Mouse (Mus musculus): ENCODE measurements around the gene Tsga10ip. TPM values are rescaled to one million over a fixed set of nuclear protein-coding genes. Genes with fewer than 3 reads are reported as not detected.

Gene Tsga10ip
- polyA plus RNA-seq, 1 experiment from 2014 or later = not detected

DNA sequence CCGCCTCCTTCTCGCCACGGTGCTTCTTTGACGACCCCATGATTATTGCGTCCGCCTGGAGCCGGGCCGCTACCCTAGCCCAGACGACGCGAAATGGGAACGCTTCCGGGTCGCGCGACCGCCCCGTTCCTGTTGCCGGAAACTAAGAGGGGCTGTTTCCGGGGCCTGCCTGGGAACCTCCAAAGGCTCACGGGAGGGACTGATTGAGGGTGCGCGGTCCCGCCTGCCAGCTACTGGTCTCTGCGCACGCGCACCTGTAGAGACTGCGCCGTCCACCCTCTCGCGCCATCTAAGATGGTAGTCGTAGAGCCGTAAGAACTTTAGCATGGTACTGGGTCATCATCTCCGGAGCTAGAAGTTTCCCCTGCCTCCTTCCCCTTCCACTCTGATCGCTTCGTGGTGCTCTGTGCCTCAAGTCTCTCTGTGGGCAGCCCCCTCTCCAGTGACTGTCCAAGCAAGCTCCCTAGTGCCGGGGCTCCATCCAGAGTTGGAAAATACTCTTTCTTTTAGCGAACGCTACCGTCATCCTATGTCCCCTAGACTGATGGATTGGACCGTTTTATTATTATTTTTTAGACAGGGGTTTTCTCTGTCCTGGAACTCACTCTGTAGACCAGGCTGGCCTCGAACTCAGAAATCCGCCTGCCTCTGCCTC, 13.6 kb downstream of the Tsga10ip start, which contains the start of gene Sart1:
Gene Sart1 (minus strand): TSS at position 116 of the 655 bp plus-strand sequence.
- Histone ChIP-seq H3K9me3 (ENCODE audit: control insufficient read depth, low read length) (no peaks in the 10 kb centered on the region), H3K27ac (replicated peaks; ENCODE audit: low read depth, low read length) (peak within 1 kb of the TSS; percentile 83), H3K27me3 (ENCODE audit: control insufficient read depth, insufficient read depth, low read length) (no peaks in the 10 kb centered on the region), H3K9ac (replicated peaks; ENCODE audit: low read length) (peak within 1 kb of the TSS; percentile 84), H3K4me1 (ENCODE audit: control insufficient read depth, insufficient read depth, low read length) (peaks cover 28% of the 10 kb centered on the region), H3K4me3 (replicated peaks; ENCODE audit: low read depth, low read length) (peak within 1 kb of the TSS; percentile 98), H3K4me2 (ENCODE audit: low read length) (peak within 1 kb of the TSS; percentile 96), H3K36me3 (ENCODE audit: control insufficient read depth, insufficient read depth, low read length) (peaks cover 21% of the 10 kb centered on the region)
- WGBS = 3% methylated on average over 43 of the region's 43 CpGs
- DNase-seq (peak; percentile 99), ATAC-seq (ENCODE audit: low FRiP score, low TSS enrichment) (peak; percentile 96)

DNA sequence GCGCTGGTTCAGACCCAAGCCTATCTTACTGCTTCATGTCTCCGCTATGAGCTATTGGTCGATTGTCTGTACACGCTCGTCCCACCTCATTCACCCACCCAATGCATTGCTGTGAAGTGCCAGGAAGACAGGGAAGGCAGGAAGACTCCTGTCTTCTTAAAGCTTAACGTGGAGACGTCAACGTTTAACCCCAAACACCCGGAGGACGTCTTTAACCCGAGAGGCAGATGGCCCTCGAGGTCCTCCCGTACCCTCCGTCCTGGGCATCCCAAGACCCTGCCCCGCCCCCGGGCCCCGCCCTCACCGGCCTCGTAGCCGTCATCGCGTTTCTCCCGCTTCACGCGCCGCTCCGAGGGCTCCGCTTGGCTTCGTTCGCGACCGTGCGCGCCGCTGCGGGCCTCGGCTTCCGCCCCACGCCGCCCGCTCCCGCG, 14.3 kb downstream of the Tsga10ip start:
- Histone ChIP-seq H3K4me2 (ENCODE audit: low read length) (peak overlapping the region; percentile 96), H3K27ac (replicated peaks; ENCODE audit: low read depth, low read length) (peak overlapping the region; percentile 83), H3K27me3 (ENCODE audit: control insufficient read depth, insufficient read depth, low read length) (no peaks in the 10 kb centered on the region), H3K4me3 (replicated peaks; ENCODE audit: low read depth, low read length) (peak overlapping the region; percentile 98), H3K36me3 (ENCODE audit: control insufficient read depth, insufficient read depth, low read length) (peaks cover 28% of the 10 kb centered on the region), H3K9me3 (ENCODE audit: control insufficient read depth, low read length) (no peaks in the 10 kb centered on the region), H3K4me1 (ENCODE audit: control insufficient read depth, insufficient read depth, low read length) (peaks cover 28% of the 10 kb centered on the region), H3K9ac (replicated peaks; ENCODE audit: low read length) (peak overlapping the region; percentile 84)
- peak; percentile 28; the same call in 1 of the 2 replicates for ATAC-seq (ENCODE audit: low FRiP score, low TSS enrichment)
- under 1% methylated on average over 43 of the region's 43 CpGs for WGBS
- DNase-seq = no peak

DNA sequence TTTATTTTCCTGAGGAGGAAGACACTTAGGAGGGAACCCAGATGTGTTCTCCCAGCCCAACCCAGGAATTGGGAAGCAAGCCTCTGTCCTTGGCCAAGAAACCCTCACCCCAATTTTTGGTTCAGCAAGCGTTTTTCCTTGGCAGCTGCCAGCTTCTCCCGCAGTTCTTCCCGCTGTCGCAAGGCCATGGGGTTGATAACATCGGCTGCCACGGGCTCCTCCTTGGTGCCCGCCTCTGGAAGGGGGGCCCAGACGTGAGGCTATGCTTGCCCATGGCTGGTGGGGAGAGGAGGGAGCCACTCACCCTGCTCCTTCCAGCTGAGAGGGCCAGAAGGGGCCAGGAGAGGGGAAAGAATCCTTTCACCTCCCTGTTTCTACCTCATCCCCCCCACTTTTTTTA, 17.6 kb downstream of the Tsga10ip start:
- Histone ChIP-seq H3K4me2 (ENCODE audit: low read length) (no peak overlapping the region), H3K4me1 (ENCODE audit: control insufficient read depth, insufficient read depth, low read length) (peaks cover 20% of the 10 kb centered on the region), H3K27me3 (ENCODE audit: control insufficient read depth, insufficient read depth, low read length) (no peaks in the 10 kb centered on the region), H3K4me3 (replicated peaks; ENCODE audit: low read depth, low read length) (no peak overlapping the region), H3K9ac (replicated peaks; ENCODE audit: low read length) (no peak overlapping the region), H3K27ac (replicated peaks; ENCODE audit: low read depth, low read length) (no peak overlapping the region), H3K9me3 (ENCODE audit: control insufficient read depth, low read length) (no peaks in the 10 kb centered on the region), H3K36me3 (ENCODE audit: control insufficient read depth, insufficient read depth, low read length) (peaks cover 61% of the 10 kb centered on the region)
- no peak for DNase-seq
- ATAC-seq (ENCODE audit: low FRiP score, low TSS enrichment) = no peak
- 91% methylated on average over 8 of the region's 8 CpGs for WGBS

DNA sequence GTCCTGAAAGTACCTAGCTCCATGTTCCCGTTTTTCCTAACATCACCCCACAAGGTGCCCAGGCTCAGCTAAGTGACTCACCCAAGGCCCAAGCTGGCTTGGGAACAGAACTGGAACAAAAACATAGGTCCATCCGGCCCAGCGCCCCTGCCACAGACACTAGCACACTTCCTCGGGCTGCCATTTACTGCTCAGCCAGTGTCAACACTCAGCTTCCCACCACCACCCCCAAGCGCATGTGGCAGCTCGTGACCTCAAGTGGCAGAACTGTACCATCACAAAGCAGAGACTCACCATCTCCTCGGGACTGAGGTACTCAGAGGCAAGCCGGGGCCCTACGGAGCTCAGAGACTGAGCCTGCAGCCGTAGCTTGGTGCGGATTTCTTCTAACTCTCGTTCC, 19.0 kb downstream of the Tsga10ip start:
- Histone ChIP-seq H3K9me3 (ENCODE audit: control insufficient read depth, low read length) (no peaks in the 10 kb centered on the region), H3K27me3 (ENCODE audit: control insufficient read depth, insufficient read depth, low read length) (no peaks in the 10 kb centered on the region), H3K4me2 (ENCODE audit: low read length) (no peak overlapping the region), H3K9ac (replicated peaks; ENCODE audit: low read length) (no peak overlapping the region), H3K4me3 (replicated peaks; ENCODE audit: low read depth, low read length) (no peak overlapping the region), H3K4me1 (ENCODE audit: control insufficient read depth, insufficient read depth, low read length) (peaks cover 12% of the 10 kb centered on the region), H3K27ac (replicated peaks; ENCODE audit: low read depth, low read length) (no peak overlapping the region), H3K36me3 (ENCODE audit: control insufficient read depth, insufficient read depth, low read length) (peaks cover 75% of the 10 kb centered on the region)
- ATAC-seq (ENCODE audit: low FRiP score, low TSS enrichment) (no peak), DNase-seq (no peak)
- WGBS = 94% methylated on average over 12 of the region's 12 CpGs

GRCm38 (mm10) chr19:5377446-5377845, 24.9 kb downstream of the Tsga10ip start:
- H3K9ac ChIP-seq (replicated peaks; ENCODE audit: low read length) = no peak overlapping the region
- peaks cover 78% of the 10 kb centered on the region for H3K36me3 ChIP-seq (ENCODE audit: control insufficient read depth, insufficient read depth, low read length)
- 93% methylated on average over 1 of the region's 1 CpGs for WGBS

DNA sequence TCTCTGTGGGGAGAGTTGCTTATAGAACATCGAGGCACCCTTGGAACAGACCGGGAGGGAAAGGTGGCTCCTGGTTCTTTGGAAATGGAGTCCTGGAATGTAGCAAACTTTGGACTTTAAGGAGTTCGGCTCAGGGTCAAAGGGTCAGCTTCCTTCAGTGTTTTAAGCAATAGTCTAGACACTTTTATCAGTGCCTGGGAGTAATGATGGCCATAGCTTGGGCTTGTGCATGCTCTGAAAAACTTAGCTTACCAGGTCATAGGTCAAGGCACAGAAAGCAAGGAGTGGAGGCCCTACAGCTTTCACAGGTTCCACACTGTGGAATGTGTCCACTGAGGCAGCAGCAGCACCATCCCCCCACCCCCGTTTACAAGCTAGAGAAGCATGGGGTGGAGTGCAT, 27.6 kb downstream of the Tsga10ip start:
- no peak for ATAC-seq (ENCODE audit: low FRiP score, low TSS enrichment)
- DNase-seq = no peak
- H3K9me3 ChIP-seq (ENCODE audit: control insufficient read depth, low read length) = no peaks in the 10 kb centered on the region
- H3K4me1 ChIP-seq (ENCODE audit: control insufficient read depth, insufficient read depth, low read length) = no peaks in the 10 kb centered on the region
- no peak overlapping the region for H3K27ac ChIP-seq (replicated peaks; ENCODE audit: low read depth, low read length)
- peaks cover 76% of the 10 kb centered on the region for H3K36me3 ChIP-seq (ENCODE audit: control insufficient read depth, insufficient read depth, low read length)
- H3K4me3 ChIP-seq (replicated peaks; ENCODE audit: low read depth, low read length) = no peak overlapping the region
- H3K4me2 ChIP-seq (ENCODE audit: low read length) = no peak overlapping the region
- no peak overlapping the region for H3K9ac ChIP-seq (replicated peaks; ENCODE audit: low read length)
- 85% methylated on average over 4 of the region's 4 CpGs for WGBS
- H3K27me3 ChIP-seq (ENCODE audit: control insufficient read depth, insufficient read depth, low read length) = no peaks in the 10 kb centered on the region

More at GRCm38 (mm10) chr19:5377446-5377845, 24.9 kb downstream of the Tsga10ip start:
- no peaks in the 10 kb centered on the region for H3K9me3 ChIP-seq (ENCODE audit: control insufficient read depth, low read length)
- no peak for ATAC-seq (ENCODE audit: low FRiP score, low TSS enrichment)
- no peak overlapping the region for H3K4me3 ChIP-seq (replicated peaks; ENCODE audit: low read depth, low read length)
- no peaks in the 10 kb centered on the region for H3K4me1 ChIP-seq (ENCODE audit: control insufficient read depth, insufficient read depth, low read length)
- H3K27me3 ChIP-seq (ENCODE audit: control insufficient read depth, insufficient read depth, low read length) = no peaks in the 10 kb centered on the region
- no peak for DNase-seq
- H3K4me2 ChIP-seq (ENCODE audit: low read length) = no peak overlapping the region
- H3K27ac ChIP-seq (replicated peaks; ENCODE audit: low read depth, low read length) = no peak overlapping the region

GRCm38 (mm10) chr19:5374177-5374576, 28.1 kb downstream of the Tsga10ip start:
- H3K9ac ChIP-seq (replicated peaks; ENCODE audit: low read length) = no peak overlapping the region
- no peaks in the 10 kb centered on the region for H3K4me1 ChIP-seq (ENCODE audit: control insufficient read depth, insufficient read depth, low read length)
- WGBS = 86% methylated on average over 4 of the region's 4 CpGs
- no peaks in the 10 kb centered on the region for H3K27me3 ChIP-seq (ENCODE audit: control insufficient read depth, insufficient read depth, low read length)
- H3K4me2 ChIP-seq (ENCODE audit: low read length) = no peak overlapping the region
- H3K9me3 ChIP-seq (ENCODE audit: control insufficient read depth, low read length) = no peaks in the 10 kb centered on the region
- DNase-seq = no peak
- no peak overlapping the region for H3K27ac ChIP-seq (replicated peaks; ENCODE audit: low read depth, low read length)
- ATAC-seq (ENCODE audit: low FRiP score, low TSS enrichment) = no peak
- H3K36me3 ChIP-seq (ENCODE audit: control insufficient read depth, insufficient read depth, low read length) = peaks cover 75% of the 10 kb centered on the region
- no peak overlapping the region for H3K4me3 ChIP-seq (replicated peaks; ENCODE audit: low read depth, low read length)

DNA sequence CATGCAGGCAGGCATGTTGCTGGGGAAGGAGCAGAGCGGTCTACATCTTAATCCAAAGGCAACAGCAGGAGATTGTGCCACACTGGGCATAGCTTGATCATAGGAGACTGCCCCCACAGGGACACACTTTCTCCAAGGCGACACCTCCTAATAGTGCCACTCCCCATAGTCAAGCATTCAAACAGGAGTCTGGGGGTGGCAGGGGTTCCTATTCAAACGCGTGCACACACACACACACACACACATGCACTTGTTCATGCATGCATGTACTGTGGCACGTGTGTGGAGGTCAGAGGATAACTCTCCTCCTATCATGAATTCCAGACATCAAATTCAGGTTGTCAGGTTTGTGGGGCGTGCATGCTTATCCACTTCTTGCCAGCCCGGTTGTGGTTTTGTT, 29.6 kb downstream of the Tsga10ip start:
- Histone ChIP-seq H3K4me1 (ENCODE audit: control insufficient read depth, insufficient read depth, low read length) (peaks cover 7% of the 10 kb centered on the region), H3K4me3 (replicated peaks; ENCODE audit: low read depth, low read length) (no peak overlapping the region), H3K27ac (replicated peaks; ENCODE audit: low read depth, low read length) (no peak overlapping the region), H3K4me2 (ENCODE audit: low read length) (no peak overlapping the region), H3K36me3 (ENCODE audit: control insufficient read depth, insufficient read depth, low read length) (peaks cover 71% of the 10 kb centered on the region), H3K27me3 (ENCODE audit: control insufficient read depth, insufficient read depth, low read length) (no peaks in the 10 kb centered on the region), H3K9me3 (ENCODE audit: control insufficient read depth, low read length) (no peaks in the 10 kb centered on the region), H3K9ac (replicated peaks; ENCODE audit: low read length) (no peak overlapping the region)
- ATAC-seq (ENCODE audit: low FRiP score, low TSS enrichment) = no peak
- no peak for DNase-seq
- 94% methylated on average over 7 of the region's 7 CpGs for WGBS

DNA sequence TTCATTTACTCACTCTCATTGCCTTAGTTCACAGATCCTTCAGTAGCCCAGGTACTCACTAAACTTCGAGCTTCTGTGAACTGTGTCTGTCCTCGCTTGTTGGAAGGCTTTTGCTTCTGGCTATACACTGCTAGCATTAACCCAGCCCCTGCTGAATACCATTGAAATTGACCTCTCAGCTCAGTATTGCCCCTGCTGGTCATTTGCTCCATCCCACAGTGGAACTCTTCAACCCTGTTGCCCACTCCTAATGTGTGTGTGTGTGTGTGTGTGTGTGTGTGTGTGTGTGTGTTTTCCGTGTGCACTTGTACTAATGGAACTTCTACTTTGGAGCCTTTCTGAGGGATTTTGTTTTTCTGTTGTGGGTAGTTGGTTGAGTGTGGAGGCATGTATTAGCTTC, 31.4 kb downstream of the Tsga10ip start:
- H3K27me3 ChIP-seq (ENCODE audit: control insufficient read depth, insufficient read depth, low read length) = no peaks in the 10 kb centered on the region
- ATAC-seq (ENCODE audit: low FRiP score, low TSS enrichment) = no peak
- H3K36me3 ChIP-seq (ENCODE audit: control insufficient read depth, insufficient read depth, low read length) = peaks cover 55% of the 10 kb centered on the region
- 90% methylated on average over 3 of the region's 3 CpGs for WGBS
- no peak overlapping the region for H3K27ac ChIP-seq (replicated peaks; ENCODE audit: low read depth, low read length)
- DNase-seq = no peak
- no peak overlapping the region for H3K4me2 ChIP-seq (ENCODE audit: low read length)
- H3K4me1 ChIP-seq (ENCODE audit: control insufficient read depth, insufficient read depth, low read length) = peaks cover 10% of the 10 kb centered on the region
- no peaks in the 10 kb centered on the region for H3K9me3 ChIP-seq (ENCODE audit: control insufficient read depth, low read length)
- H3K4me3 ChIP-seq (replicated peaks; ENCODE audit: low read depth, low read length) = no peak overlapping the region
- no peak overlapping the region for H3K9ac ChIP-seq (replicated peaks; ENCODE audit: low read length)
